Mouse (Mus musculus): ENCODE data around the gene Elmo3. TPM values are rescaled to one million over a fixed set of nuclear protein-coding genes. Genes with fewer than 3 reads are reported as not detected.

The Elmo3 gene
- polyA plus RNA-seq, 1 experiment from 2014 or later = 17.1 TPM

DNA sequence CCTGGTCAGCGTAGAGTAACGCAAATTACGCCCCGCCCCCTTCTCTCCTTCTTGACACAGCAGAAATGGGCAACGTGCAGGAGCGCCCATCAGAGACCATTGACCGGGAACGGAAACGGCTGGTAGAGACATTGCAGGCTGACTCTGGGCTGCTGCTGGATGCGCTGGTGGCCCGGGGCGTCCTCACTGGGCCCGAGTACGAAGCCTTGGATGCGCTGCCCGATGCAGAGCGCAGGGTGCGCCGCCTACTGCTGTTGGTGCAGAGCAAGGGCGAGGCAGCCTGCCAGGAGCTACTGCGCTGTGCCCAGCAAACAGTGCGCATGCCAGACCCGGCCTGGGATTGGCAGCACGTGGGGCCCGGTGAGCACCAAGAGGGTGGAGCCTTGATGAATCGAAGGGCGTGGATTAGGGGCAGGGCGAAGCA lies 26.5 kb upstream of the Elmo3 start:
- WGBS = 3% methylated on average over 27 of the region's 28 CpGs
- H3K9ac ChIP-seq (ENCODE audit: low read length) = no peak overlapping the region
- peak; percentile 66 for TF ChIP-seq CTCF (IDR thresholded peaks at IDR 0.05; ENCODE audit: low read depth)
- no peak for TF ChIP-seq EP300 (optimal IDR thresholded peaks at IDR 0.05)
- H3K4me3 ChIP-seq (ENCODE audit: low read depth, low read length) = peak overlapping the region; percentile 12; the same call in 1 of the 2 replicates
- H3K27ac ChIP-seq (replicated peaks) = no peak overlapping the region
- peak overlapping the region; percentile 48 for H3K4me2 ChIP-seq (replicated peaks; ENCODE audit: low read depth)
- H3K9me3 ChIP-seq (ENCODE audit: control insufficient read depth, low read length) = no peaks in the 10 kb centered on the region
- no peaks in the 10 kb centered on the region for H3K27me3 ChIP-seq (ENCODE audit: control insufficient read depth, insufficient read depth, low read length)
- peak; percentile 93 for DNase-seq (ENCODE audit: low spot score)
- no peaks in the 10 kb centered on the region for H3K36me3 ChIP-seq (ENCODE audit: control insufficient read depth, insufficient read depth, low read length)
- ATAC-seq (ENCODE audit: low FRiP score, low TSS enrichment) = peak; percentile 89
- no peaks in the 10 kb centered on the region; the same call in 1 of the 2 replicates for H3K4me1 ChIP-seq (replicated peaks; ENCODE audit: control insufficient read depth, insufficient read depth)

DNA sequence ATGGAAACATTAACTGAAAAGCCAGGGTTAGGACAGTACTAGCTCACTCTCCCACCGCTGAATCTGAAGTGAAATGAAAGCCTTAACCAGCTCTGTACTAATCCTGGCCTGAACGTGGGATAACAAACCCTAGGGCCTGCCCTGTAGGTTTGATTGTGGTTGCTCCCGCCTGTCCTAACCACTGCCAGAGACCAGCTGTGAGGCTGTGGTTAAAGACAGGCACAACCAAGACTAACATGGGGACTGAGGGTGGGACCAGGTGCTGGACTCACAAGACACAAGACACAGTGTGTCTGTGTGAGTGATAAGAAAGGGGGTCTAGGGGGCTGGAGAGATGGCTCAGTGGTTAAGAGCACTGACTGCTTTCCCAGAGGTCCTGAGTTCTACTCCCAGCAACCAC lies 24.8 kb upstream of the Elmo3 start:
- H3K9me3 ChIP-seq (ENCODE audit: control insufficient read depth, low read length) = no peaks in the 10 kb centered on the region
- no peak for DNase-seq (ENCODE audit: low spot score)
- H3K27me3 ChIP-seq (ENCODE audit: control insufficient read depth, insufficient read depth, low read length) = no peaks in the 10 kb centered on the region
- H3K4me2 ChIP-seq (replicated peaks; ENCODE audit: low read depth) = no peak overlapping the region
- H3K36me3 ChIP-seq (ENCODE audit: control insufficient read depth, insufficient read depth, low read length) = no peaks in the 10 kb centered on the region
- no peak overlapping the region for H3K27ac ChIP-seq (replicated peaks)
- no peak overlapping the region for H3K9ac ChIP-seq (ENCODE audit: low read length)
- H3K4me1 ChIP-seq (replicated peaks; ENCODE audit: control insufficient read depth, insufficient read depth) = no peaks in the 10 kb centered on the region; the same call in 1 of the 2 replicates
- TF ChIP-seq CTCF (IDR thresholded peaks at IDR 0.05; ENCODE audit: low read depth) (no peak), EP300 (optimal IDR thresholded peaks at IDR 0.05) (no peak)
- H3K4me3 ChIP-seq (ENCODE audit: low read depth, low read length) = no peak overlapping the region
- 68% methylated on average over 3 of the region's 3 CpGs for WGBS
- ATAC-seq (ENCODE audit: low FRiP score, low TSS enrichment) = no peak

DNA sequence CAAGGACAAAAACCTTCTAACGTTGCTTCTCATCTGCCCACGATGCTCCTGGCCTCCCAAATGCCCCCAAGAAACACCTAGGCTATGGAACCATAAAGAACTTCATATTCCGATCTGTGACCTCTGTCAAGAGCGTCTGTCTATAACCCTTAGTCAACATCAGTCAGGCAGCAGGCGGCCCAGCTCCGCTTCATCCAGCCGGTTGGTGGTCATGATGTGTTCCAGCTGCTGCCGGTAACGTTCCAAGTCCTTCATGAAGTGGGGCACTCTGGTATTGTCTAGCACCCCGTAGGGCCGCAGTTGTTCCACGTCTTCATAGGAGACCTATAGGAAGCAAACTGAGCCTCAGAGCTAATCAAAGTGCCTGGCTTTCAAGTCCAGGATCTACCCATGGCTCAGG lies 23.6 kb upstream of the Elmo3 start:
- no peak for DNase-seq (ENCODE audit: low spot score)
- Histone ChIP-seq H3K9me3 (ENCODE audit: control insufficient read depth, low read length) (no peaks in the 10 kb centered on the region), H3K4me1 (replicated peaks; ENCODE audit: control insufficient read depth, insufficient read depth) (no peaks in the 10 kb centered on the region), H3K36me3 (ENCODE audit: control insufficient read depth, insufficient read depth, low read length) (no peaks in the 10 kb centered on the region), H3K9ac (ENCODE audit: low read length) (no peak overlapping the region), H3K4me2 (replicated peaks; ENCODE audit: low read depth) (no peak overlapping the region), H3K27ac (replicated peaks) (no peak overlapping the region), H3K27me3 (ENCODE audit: control insufficient read depth, insufficient read depth, low read length) (no peaks in the 10 kb centered on the region), H3K4me3 (ENCODE audit: low read depth, low read length) (no peak overlapping the region)
- 82% methylated on average over 12 of the region's 12 CpGs for WGBS
- no peak for ATAC-seq (ENCODE audit: low FRiP score, low TSS enrichment)
- no peak for TF ChIP-seq CTCF (IDR thresholded peaks at IDR 0.05; ENCODE audit: low read depth)
- no peak for TF ChIP-seq EP300 (optimal IDR thresholded peaks at IDR 0.05)

DNA sequence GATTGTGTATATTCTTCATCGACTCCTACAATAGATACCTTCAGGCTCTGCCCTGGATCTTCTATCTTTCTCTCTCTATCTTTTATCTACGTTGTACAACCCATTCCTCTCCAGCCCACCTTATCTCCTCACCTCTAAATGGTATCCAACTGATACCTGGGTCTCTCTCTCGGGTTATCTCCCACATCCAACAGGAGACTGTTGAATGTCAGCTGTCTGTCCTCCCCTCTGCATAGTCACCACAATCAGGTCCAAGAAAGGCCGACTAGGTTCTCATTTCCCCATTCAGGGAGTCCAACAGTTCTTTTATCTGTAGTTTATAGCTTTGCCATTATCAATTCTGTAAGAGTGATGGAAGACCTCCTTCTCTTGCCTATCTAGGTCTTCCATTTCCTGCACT lies 23.2 kb upstream of the Elmo3 start:
- no peak for TF ChIP-seq EP300 (optimal IDR thresholded peaks at IDR 0.05)
- TF ChIP-seq CTCF (IDR thresholded peaks at IDR 0.05; ENCODE audit: low read depth) = no peak
- Histone ChIP-seq H3K4me1 (replicated peaks; ENCODE audit: control insufficient read depth, insufficient read depth) (no peaks in the 10 kb centered on the region), H3K9ac (ENCODE audit: low read length) (no peak overlapping the region), H3K9me3 (ENCODE audit: control insufficient read depth, low read length) (no peaks in the 10 kb centered on the region), H3K27me3 (ENCODE audit: control insufficient read depth, insufficient read depth, low read length) (no peaks in the 10 kb centered on the region), H3K4me2 (replicated peaks; ENCODE audit: low read depth) (no peak overlapping the region), H3K4me3 (ENCODE audit: low read depth, low read length) (no peak overlapping the region), H3K27ac (replicated peaks) (no peak overlapping the region), H3K36me3 (ENCODE audit: control insufficient read depth, insufficient read depth, low read length) (no peaks in the 10 kb centered on the region)
- WGBS = 83% methylated on average over 4 of the region's 4 CpGs
- ATAC-seq (ENCODE audit: low FRiP score, low TSS enrichment) = no peak
- DNase-seq (ENCODE audit: low spot score) = no peak

DNA sequence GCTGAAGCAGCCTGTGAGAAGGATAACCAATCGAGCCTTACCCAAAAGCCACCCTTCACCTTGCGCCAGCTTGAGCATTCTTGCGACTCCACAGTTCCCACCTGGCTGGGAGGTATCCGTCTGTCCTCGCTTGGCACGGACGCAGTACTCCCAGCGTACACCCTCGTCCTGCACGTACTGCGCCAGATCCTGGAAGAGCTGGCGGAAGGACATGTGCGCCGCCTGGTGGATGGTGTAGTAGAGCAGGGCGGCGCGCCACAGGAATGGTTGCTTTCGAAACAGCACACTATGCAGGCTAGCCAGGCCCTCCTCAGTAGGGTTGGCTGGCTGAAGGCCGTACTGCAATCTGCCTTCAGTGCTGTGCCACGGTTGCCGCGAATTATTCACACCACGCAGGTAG lies 22.3 kb upstream of the Elmo3 start:
- H3K4me1 ChIP-seq (replicated peaks; ENCODE audit: control insufficient read depth, insufficient read depth) = no peaks in the 10 kb centered on the region
- H3K27me3 ChIP-seq (ENCODE audit: control insufficient read depth, insufficient read depth, low read length) = no peaks in the 10 kb centered on the region
- TF ChIP-seq CTCF (IDR thresholded peaks at IDR 0.05; ENCODE audit: low read depth) (peak; percentile 90), EP300 (optimal IDR thresholded peaks at IDR 0.05) (no peak)
- H3K4me3 ChIP-seq (ENCODE audit: low read depth, low read length) = no peak overlapping the region
- no peaks in the 10 kb centered on the region for H3K9me3 ChIP-seq (ENCODE audit: control insufficient read depth, low read length)
- H3K36me3 ChIP-seq (ENCODE audit: control insufficient read depth, insufficient read depth, low read length) = no peaks in the 10 kb centered on the region
- H3K9ac ChIP-seq (ENCODE audit: low read length) = no peak overlapping the region
- 39% methylated on average over 22 of the region's 23 CpGs for WGBS
- DNase-seq (ENCODE audit: low spot score) (peak; percentile 77), ATAC-seq (ENCODE audit: low FRiP score, low TSS enrichment) (peak; percentile 62)
- H3K4me2 ChIP-seq (replicated peaks; ENCODE audit: low read depth) = no peak overlapping the region; the same call in 1 of the 2 replicates
- no peak overlapping the region for H3K27ac ChIP-seq (replicated peaks)

DNA sequence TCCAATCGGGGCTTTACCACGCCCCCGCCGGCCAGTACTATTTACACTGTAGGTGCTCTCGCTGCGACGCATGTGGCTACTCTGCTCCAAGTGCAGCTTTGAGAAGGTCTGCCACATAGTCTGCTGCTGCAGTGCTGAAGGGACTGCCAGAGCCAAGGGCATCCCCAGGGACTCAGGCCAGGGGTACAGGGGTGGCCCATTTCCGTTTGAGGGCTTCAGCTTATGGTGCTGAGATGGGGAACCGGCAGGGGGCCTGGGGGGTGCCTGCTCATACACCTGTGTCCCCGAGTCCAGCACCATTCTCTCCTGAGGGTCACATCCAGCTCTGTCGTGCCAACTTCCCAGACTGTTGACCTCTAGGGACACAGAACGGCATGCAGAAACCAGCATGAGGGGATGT lies 19.9 kb upstream of the Elmo3 start:
- WGBS = 43% methylated on average over 12 of the region's 12 CpGs
- Histone ChIP-seq H3K4me1 (replicated peaks; ENCODE audit: control insufficient read depth, insufficient read depth) (peaks cover 8% of the 10 kb centered on the region), H3K36me3 (ENCODE audit: control insufficient read depth, insufficient read depth, low read length) (no peaks in the 10 kb centered on the region), H3K27me3 (ENCODE audit: control insufficient read depth, insufficient read depth, low read length) (no peaks in the 10 kb centered on the region), H3K27ac (replicated peaks) (no peak overlapping the region), H3K4me3 (ENCODE audit: low read depth, low read length) (no peak overlapping the region), H3K4me2 (replicated peaks; ENCODE audit: low read depth) (no peak overlapping the region), H3K9ac (ENCODE audit: low read length) (no peak overlapping the region), H3K9me3 (ENCODE audit: control insufficient read depth, low read length) (no peaks in the 10 kb centered on the region)
- DNase-seq (ENCODE audit: low spot score) = no peak
- TF ChIP-seq EP300 (optimal IDR thresholded peaks at IDR 0.05) (no peak), CTCF (IDR thresholded peaks at IDR 0.05; ENCODE audit: low read depth) (no peak)
- ATAC-seq (ENCODE audit: low FRiP score, low TSS enrichment) = no peak

All from stomach, postnatal 0 days (tissue).